Mouse (Mus musculus) adrenal gland, postnatal 25 days (tissue): Measurements from ENCODE around the gene Gm48551. TPM values are rescaled to one million over a fixed set of nuclear protein-coding genes. Genes with fewer than 3 reads are reported as not detected.

Experiments
- DNase-seq: peaks from one replicate; pipeline ENCODE4 v3.0.0; 2021; ENCODE audit warnings: mixed read lengths
- long read RNA-seq: library from polyadenylated mRNA; stranded (forward); transcript quantifications from one replicate; pipeline ENCODE4 v2.0.0, GENCODE M21; 2021
- total RNA-seq: library from RNA; stranded (reverse); gene quantifications from 2 replicates; pipeline ENCODE4 v1.2.3, GENCODE M21; 2021

Gene Gm48551
- total RNA-seq = 1.7 TPM in 2 replicates
- long read RNA-seq, partial matches to known transcripts = 0 of 3 reads
- long read RNA-seq, other reads (novel, unspliced or antisense) = 3 of 3 reads

GRCm38 (mm10) chr10:81383802-81384604 is at the start of gene Gm48551, which contains the start of gene Dohh:
TSS of gene Gm48551 (plus strand) at chr10:81384466.
TSS of gene Dohh (plus strand) at chr10:81384428.
- peak; percentile 99 for DNase-seq

DNA sequence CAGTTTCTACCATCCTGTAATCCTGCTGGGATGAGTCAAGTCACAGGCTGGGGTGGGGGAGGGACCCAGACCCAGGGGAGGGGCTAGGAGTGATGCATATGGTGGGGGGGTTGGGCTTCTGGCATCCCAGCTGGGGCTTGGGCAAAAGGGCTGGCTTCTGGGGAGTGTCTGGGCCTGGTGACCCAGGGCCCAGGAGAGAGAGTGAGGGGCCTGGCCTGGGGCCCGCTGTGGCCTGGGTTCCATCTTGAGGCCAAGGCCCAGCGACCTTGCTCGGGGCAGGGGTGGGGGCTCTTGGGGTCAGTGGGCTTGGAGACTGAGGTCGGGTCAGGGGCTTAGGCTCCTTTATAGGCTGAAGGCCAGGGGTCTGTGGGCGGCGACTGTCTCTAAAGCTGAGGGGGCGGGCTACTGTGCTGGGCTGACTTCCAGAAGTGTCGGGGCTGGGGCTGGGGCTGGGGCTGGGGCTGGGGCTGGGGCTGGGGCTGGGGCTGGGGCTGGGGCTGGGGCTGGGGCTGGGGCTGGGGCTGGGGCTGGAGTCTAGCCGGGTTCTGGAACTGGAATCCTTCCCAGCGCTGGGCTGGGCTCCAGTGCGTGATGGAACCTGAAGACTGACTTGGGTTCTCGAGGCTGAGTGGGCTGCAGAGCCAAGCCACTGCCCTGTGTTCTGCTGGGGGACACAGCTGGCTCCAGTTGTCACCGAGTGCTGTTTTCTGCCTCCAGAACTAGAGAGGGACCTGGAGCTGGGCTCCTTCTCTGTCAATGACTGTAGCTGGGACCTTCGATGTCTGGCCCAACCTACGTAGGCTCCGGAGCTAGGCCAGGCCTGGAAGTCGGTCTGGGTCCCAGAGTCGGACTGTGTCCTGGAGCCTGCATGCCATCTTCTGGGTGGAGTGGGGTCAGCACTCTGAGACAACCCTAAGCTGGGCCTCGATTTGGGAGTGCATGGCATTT is 48.6 kb upstream of the Gm48551 start:
- DNase-seq = no peak

- DNase-seq = no peak
These were observed 47.7 kb upstream of the Gm48551 start for GRCm38 (mm10) chr10:81336558-81336957.

DNA sequence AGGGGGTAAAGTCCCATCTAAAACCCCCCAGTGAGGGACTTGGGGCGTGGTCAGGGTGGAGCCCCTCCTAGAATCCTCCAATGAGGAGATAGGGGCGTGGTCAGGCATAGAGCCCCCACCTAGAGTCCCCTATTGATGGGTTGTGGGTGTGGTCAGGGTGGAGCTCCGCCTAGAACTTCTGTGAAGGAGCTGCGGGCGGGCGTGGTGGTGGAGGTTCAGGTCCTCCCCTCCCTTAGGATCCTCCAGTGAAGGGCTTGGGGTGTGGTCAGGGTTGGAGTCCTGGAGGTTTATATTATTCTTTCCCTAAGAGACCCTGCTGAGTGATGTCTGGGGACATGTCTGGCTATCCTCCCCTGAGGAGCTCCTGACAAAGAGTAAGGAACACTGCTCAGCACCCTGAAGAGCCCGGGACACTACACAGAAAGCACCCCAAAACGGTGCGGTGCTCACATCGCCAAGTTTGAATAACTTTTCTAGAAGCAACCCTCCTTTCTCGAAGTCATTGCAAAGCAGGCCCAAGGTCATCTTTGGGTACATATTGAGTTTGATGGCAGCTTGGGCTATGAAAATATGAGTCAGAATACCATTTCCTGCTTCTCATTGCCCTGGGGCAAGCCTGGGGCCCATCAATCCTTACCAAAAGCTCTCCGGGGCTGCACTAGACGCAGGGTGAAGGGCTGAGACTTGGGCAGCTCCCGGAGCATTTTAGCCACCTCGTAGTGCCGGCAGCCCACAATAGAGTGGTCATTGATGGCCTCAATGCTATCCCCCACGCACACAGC is 43.5 kb upstream of the Gm48551 start:
- DNase-seq = no peak

- DNase-seq = peak; percentile 83
These were observed 42.8 kb upstream of the Gm48551 start for GRCm38 (mm10) chr10:81341333-81341949.

- DNase-seq = peak; percentile 50
These were observed 41.4 kb upstream of the Gm48551 start, which contains the start of gene Gipc3 for GRCm38 (mm10) chr10:81342686-81343505. TSS of gene Gipc3 (minus strand) at chr10:81343266.

- DNase-seq = peak; percentile 56
These were observed 39.7 kb upstream of the Gm48551 start for GRCm38 (mm10) chr10:81344421-81345161.

GRCm38 (mm10) chr10:81345162-81345534 is 39.1 kb upstream of the Gm48551 start:
- DNase-seq = no peak

DNA sequence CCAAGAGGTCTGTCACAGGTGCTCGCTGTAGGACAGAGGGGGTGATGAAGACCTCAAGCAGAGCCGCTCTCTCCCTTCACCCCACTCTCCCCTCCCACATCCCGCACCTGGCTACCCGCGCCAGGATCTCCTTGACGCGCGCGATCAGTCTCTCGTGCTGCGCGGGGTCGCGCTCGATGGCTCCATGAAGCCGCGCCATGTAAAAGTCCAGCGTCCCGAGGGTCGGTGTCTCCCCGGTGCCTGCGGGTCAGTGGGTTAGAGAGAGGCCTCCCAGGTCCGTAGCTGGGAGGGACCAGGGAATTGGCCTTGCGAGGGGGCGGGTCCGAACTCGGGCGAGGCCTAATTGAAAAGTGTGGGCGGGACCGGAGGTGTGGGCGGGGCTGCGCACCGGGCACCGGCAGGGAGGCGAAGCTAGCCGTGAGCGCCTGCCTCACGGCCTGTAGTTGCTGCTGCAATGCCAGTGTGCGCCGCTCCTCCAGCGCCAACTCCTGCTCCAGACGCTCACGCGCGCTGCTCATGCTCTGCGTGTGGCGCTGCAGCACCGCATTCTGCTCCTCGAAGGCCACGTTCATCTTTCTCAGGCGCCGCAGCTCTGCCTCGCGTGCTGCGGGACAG is 37.7 kb upstream of the Gm48551 start:
- DNase-seq = peak; percentile 89

DNA sequence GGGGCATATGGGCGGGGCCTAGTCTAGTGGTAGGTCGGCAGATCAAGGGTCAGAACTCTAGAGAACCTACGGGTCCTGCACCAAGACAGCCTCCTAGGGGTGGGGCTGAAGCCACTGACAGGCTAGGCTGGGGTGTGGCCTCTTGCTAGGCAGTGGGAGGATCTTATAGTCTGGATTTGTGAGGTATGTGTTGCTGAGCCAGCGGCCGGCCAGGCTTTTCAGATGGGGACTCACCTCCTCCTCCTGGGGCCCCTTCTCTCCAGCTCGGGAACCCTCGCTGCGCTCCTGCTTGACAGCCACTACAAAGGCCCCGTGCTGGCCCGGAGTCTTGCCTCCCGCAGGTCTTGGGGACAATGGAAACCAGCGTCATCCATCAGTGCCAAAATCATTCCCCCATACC is 35.1 kb upstream of the Gm48551 start:
- peak; percentile 47 for DNase-seq

GRCm38 (mm10) chr10:81349961-81350350 is 34.3 kb upstream of the Gm48551 start:
- no peak for DNase-seq

- peak; percentile 99 for DNase-seq
These were observed 33.8 kb upstream of the Gm48551 start, which contains the start of gene Hmg20b for GRCm38 (mm10) chr10:81350351-81351063. TSS of gene Hmg20b (minus strand) at chr10:81350480.

GRCm38 (mm10) chr10:81351678-81352291 is 32.5 kb upstream of the Gm48551 start:
- no peak for DNase-seq

GRCm38 (mm10) chr10:81354738-81355477 is 29.4 kb upstream of the Gm48551 start:
- no peak for DNase-seq

GRCm38 (mm10) chr10:81355533-81355932 is 28.7 kb upstream of the Gm48551 start:
- no peak for DNase-seq

DNA sequence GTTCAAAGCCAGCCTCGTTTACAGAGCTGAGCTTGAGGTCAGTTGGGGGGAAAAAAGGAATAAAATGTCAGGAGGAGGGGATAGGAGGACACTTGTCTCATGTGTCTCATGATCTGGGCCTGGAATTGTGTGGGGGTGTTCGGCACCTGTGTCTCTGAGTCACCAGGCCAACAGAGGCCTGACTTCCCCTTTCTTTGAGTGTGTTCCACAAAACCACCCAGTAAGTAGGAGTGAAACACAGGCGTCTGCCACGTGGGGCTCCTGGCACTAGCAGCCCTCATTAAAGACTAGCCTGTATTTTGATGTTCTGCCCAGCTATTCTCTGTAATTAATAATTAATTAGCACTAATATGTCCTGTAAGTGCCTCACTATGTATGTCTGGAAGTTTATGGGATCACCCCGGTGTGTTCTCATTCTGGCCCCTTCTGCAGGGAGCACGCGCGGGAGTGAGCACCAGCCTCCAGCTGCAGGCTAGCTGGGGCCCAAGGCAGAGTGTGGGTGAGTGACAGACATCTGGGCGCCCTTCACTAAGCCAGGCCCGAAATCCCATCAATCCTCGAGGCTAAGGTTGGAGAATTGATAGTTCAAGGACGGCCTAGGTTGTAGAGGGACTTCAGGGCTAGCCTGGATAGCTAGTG is 27.8 kb upstream of the Gm48551 start:
- no peak for DNase-seq
